Mouse (Mus musculus) E14TG2a.4 (cell line): ENCODE results near the gene Rapgef3.

Experiments used
- CTCF ChIP-seq: conservative IDR thresholded peaks from 2 replicates; pipeline ENCODE4 v1.5.1; 2014; ENCODE audit warnings: low read length
- POU5F1 ChIP-seq: IDR thresholded peaks from 2 replicates; pipeline ENCODE4 v1.6.1; 2014; ENCODE audit warnings: low read length, borderline replicate concordance

- TF ChIP-seq CTCF (no peak), POU5F1 (no peak)
Observed at GRCm38 (mm10) chr15:97740283-97740732, 27.5 kb downstream of the Rapgef3 start.
